Mouse (Mus musculus) frontal cortex, adult 2 months (tissue): ENCODE measurements at regions not wholly inside any gene's neighbourhood (a gene's known extent, or its start where the extent isn't known, plus 50 kb on each side); places are given as distances from the start of the nearest gene placed in this dataset.

Source experiments
- DNase-seq, 2 experiments: peaks; one replicate each; pipeline ENCODE4 v3.0.0; 2022; ENCODE audit warnings: low spot score in 1 of 2; ENCODE audit errors: extremely low spot score in 1 of 2

GRCm38 (mm10) chr8:101097851-101098250 is 1681.6 kb upstream of the Cdh8 start:
- peak; percentile 46 to 77 for DNase-seq
